In the genomic region with DNA sequence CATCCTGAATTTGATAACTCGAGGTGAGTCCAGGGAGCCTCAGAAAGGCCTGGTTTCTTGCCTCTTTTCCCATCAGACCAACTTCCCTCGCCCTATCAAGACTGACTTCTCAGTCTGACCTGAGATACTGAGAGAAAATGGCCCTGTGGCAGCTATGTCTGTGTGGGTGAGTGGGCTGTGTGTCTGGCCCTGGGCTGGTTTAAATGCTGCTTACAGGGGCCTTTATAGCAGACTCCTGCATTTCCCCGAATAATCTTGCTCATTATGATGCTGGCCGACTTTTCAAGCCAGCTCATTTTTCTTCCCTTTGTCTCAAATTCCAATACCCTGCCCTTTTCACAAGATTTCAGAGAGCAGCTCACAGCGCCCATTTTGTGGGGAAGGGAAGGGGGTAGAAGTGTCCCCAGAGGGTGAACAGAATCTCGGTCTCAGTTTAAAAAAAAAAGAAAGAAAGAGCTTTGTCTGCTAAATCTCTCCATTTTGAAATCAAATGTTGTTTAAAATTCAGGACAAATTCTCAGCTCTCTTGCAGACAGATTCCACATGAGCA, we compare ENCODE assay signal across 17 mouse cellular contexts.
DNase-seq lines count a peak whose midpoint lies in the region; ATAC-seq and TF ChIP-seq lines count a peak whose summit lies in the region.
"Had no signal": no experiment of that assay in that cellular context is flagged by ENCODE, and none has a peak within 500 bp of the region (broad histone marks: within the 10 kb centered on the region; RNA-seq: fewer than 3 reads in every experiment).

No protein-coding gene starts in this region.

- no peak overlapping the region for H3K4me3 ChIP-seq in hindbrain, embryonic 10.5 days
- no peak overlapping the region for H3K4me3 ChIP-seq in midbrain, embryonic 11.5 days (ENCODE audit: low read depth, low read length)
- no peak overlapping the region for H3K4me3 ChIP-seq in left cerebral cortex, adult 2 months
- H3K4me3 ChIP-seq: embryonic facial prominence, embryonic 12.5 days; myocyte had no signal

- intact Hi-C loops in left cerebral cortex, adult 2 months (cut with DNase I), result no loop called here

- no peaks in the 10 kb centered on the region for H3K36me3 ChIP-seq in hindbrain, embryonic 10.5 days
- H3K36me3 ChIP-seq in midbrain, embryonic 11.5 days (ENCODE audit: control insufficient read depth, insufficient read depth, low read length), result no peaks in the 10 kb centered on the region
- H3K36me3 ChIP-seq: embryonic facial prominence, embryonic 12.5 days had no signal

- WGBS in hindbrain, embryonic 10.5 days, result 50% methylated on average over 6 of the region's 6 CpGs
- WGBS in midbrain, embryonic 11.5 days, result 38% methylated on average over 6 of the region's 6 CpGs

- H3K27ac ChIP-seq in hindbrain, embryonic 10.5 days, result peak overlapping the region; percentile 69
- no peak overlapping the region for H3K27ac ChIP-seq in midbrain, embryonic 11.5 days (ENCODE audit: low read depth, low read length)
- H3K27ac ChIP-seq in left cerebral cortex, adult 2 months, result no peak overlapping the region
- H3K27ac ChIP-seq: embryonic facial prominence, embryonic 12.5 days had no signal

- peaks cover 10% of the 10 kb centered on the region; the same call in 1 of the 2 replicates for H3K4me1 ChIP-seq in hindbrain, embryonic 10.5 days (replicated peaks)
- no peaks in the 10 kb centered on the region; the same call in 1 of the 2 replicates for H3K4me1 ChIP-seq in midbrain, embryonic 11.5 days (ENCODE audit: control insufficient read depth, insufficient read depth, low read length)
- H3K4me1 ChIP-seq: embryonic facial prominence, embryonic 12.5 days had no signal

- no peaks in the 10 kb centered on the region for H3K27me3 ChIP-seq in hindbrain, embryonic 10.5 days (ENCODE audit: insufficient read depth, poor library complexity, severe bottlenecking)
- no peaks in the 10 kb centered on the region for H3K27me3 ChIP-seq in midbrain, embryonic 11.5 days (ENCODE audit: control insufficient read depth, insufficient read depth, low read length)
- H3K27me3 ChIP-seq: embryonic facial prominence, embryonic 12.5 days had no signal

- peak; percentile 80 for DNase-seq in Muller cell, postnatal 12 days (ENCODE audit: inconsistent ontology term)
- DNase-seq in embryo, embryonic 11 days, result peak; percentile 3
- DNase-seq in hindbrain, embryonic 10.5 days (ENCODE audit: low spot score), result no peak
- no peak for DNase-seq in midbrain, embryonic 11.5 days (ENCODE audit: low spot score, missing footprints)
- no peak for DNase-seq in left cerebral cortex, adult 2 months (ENCODE audit: extremely low spot score in 1 of 2, low spot score in 2 of 2)
- no peak for DNase-seq in heart, adult 11 months
- DNase-seq: cerebellum, adult 9-10 months; gastrocnemius, postnatal 14 days; kidney, postnatal 10 days; layer of hippocampus, adult 9-11 months; lung, embryonic 14.5 days; thymus, adult 18-20 months had no signal

- H3K9ac ChIP-seq in midbrain, embryonic 11.5 days (ENCODE audit: low read length), result no peak overlapping the region
- H3K9ac ChIP-seq: embryonic facial prominence, embryonic 12.5 days; lung, embryonic 14.5 days had no signal

- no peaks in the 10 kb centered on the region for H3K9me3 ChIP-seq in hindbrain, embryonic 10.5 days
- H3K9me3 ChIP-seq in midbrain, embryonic 11.5 days (ENCODE audit: control insufficient read depth, low read length), result no peaks in the 10 kb centered on the region
- H3K9me3 ChIP-seq: embryonic facial prominence, embryonic 12.5 days had no signal

- no peak for TF ChIP-seq CTCF in left cerebral cortex, adult 2 months (IDR thresholded peaks at IDR 0.05)

- H3K4me2 ChIP-seq in midbrain, embryonic 11.5 days, result no peak overlapping the region
- H3K4me2 ChIP-seq: embryonic facial prominence, embryonic 12.5 days; heart, embryonic 11.5 days; lung, embryonic 14.5 days had no signal

- peak; percentile 84 for ATAC-seq in midbrain, embryonic 11.5 days (ENCODE audit: low FRiP score)
- no peak for ATAC-seq in erythroid progenitor cell, adult 5-6 weeks (replicated peaks; ENCODE audit: low FRiP score, poor library complexity, severe bottlenecking)
- ATAC-seq: intestine, embryonic 16.5 days had no signal

Comparison
In these comparisons a context has a peak if more than half of its experiments do, and no peak if none do; other contexts are left out.
1. DNase-seq: peak in Muller cell, postnatal 12 days (single experiment) and embryo, embryonic 11 days (single experiment); none in hindbrain, embryonic 10.5 days (single experiment), midbrain, embryonic 11.5 days (single experiment), left cerebral cortex, adult 2 months (0 of 2) and heart, adult 11 months (single experiment).